ENCODE assay signal across 8 mouse cellular contexts in genomic region chr1:144006542-144006941, GRCm38 (mm10). TPM values are rescaled to one million over a fixed set of nuclear protein-coding genes. Genes with fewer than 3 reads are reported as not detected.
DNase-seq lines count a peak whose midpoint lies in the region; ATAC-seq lines count a peak whose summit lies in the region.

No protein-coding gene starts in this region.

- H3K27me3 ChIP-seq in embryonic facial prominence, embryonic 13.5 days = no peaks in the 10 kb centered on the region
- H3K27me3 ChIP-seq in kidney, embryonic 14.5 days (ENCODE audit: control insufficient read depth, insufficient read depth, low read length) = no peaks in the 10 kb centered on the region
- no peaks in the 10 kb centered on the region for H3K27me3 ChIP-seq in splenic B cell, adult 2 months (ENCODE audit: control insufficient read depth, insufficient read depth, low read length, poor library complexity, severe bottlenecking)

- H3K36me3 ChIP-seq in embryonic facial prominence, embryonic 13.5 days = peaks cover under 1% of the 10 kb centered on the region; the same call in 1 of the 2 replicates
- H3K36me3 ChIP-seq in kidney, embryonic 14.5 days (ENCODE audit: control insufficient read depth, insufficient read depth, low read length) = no peaks in the 10 kb centered on the region; the same call in 1 of the 2 replicates
- peaks cover 1% of the 10 kb centered on the region; the same call in 1 of the 2 replicates for H3K36me3 ChIP-seq in splenic B cell, adult 2 months (ENCODE audit: control insufficient read depth, insufficient read depth, low read length, poor library complexity, severe bottlenecking)

- H3K4me3 ChIP-seq in embryonic facial prominence, embryonic 13.5 days = peak overlapping the region; percentile 28
- H3K4me3 ChIP-seq in kidney, embryonic 14.5 days (ENCODE audit: low read length) = no peak overlapping the region; the same call in 1 of the 2 replicates

- no peak for ATAC-seq in embryonic facial prominence, embryonic 13.5 days (ENCODE audit: insufficient number of reproducible peaks, insufficient read depth, low FRiP score, low TSS enrichment, low read depth)
- peak; percentile 13; the same call in 1 of the 2 replicates for ATAC-seq in kidney, embryonic 14.5 days (ENCODE audit: low FRiP score, low TSS enrichment)

- 0 out of 2 replicates have a peak, but pooled peaks cover 4% of the 10 kb centered on the region for H3K4me1 ChIP-seq in embryonic facial prominence, embryonic 13.5 days
- H3K4me1 ChIP-seq in kidney, embryonic 14.5 days (ENCODE audit: control insufficient read depth, insufficient read depth, low read length) = no peaks in the 10 kb centered on the region

- peak; percentile 87 for DNase-seq in 3T3-L1 (ENCODE audit: low read depth, low spot score)
- DNase-seq in adrenal gland, postnatal 10 days = peak; percentile 79
- peak; percentile 67 to 73 for DNase-seq in heart, adult 9 months (ENCODE audit: low spot score in 2 of 2)
- DNase-seq in liver = peak; percentile 66
- DNase-seq in monocyte, adult 2 months (ENCODE audit: low read depth in 1 of 2, low spot score in 2 of 2) = peak; percentile 71 to 76
- DNase-seq in splenic B cell, adult 2 months (ENCODE audit: low read depth, low spot score) = peak; percentile 91

- no peak overlapping the region for H3K9ac ChIP-seq in embryonic facial prominence, embryonic 13.5 days
- no peak overlapping the region; the same call in 1 of the 2 replicates for H3K9ac ChIP-seq in kidney, embryonic 14.5 days (ENCODE audit: low read depth, low read length)

- H3K9me3 ChIP-seq in embryonic facial prominence, embryonic 13.5 days = no peaks in the 10 kb centered on the region
- no peaks in the 10 kb centered on the region for H3K9me3 ChIP-seq in kidney, embryonic 14.5 days (ENCODE audit: control insufficient read depth, low read length)

- no peak overlapping the region for H3K27ac ChIP-seq in embryonic facial prominence, embryonic 13.5 days
- no peak overlapping the region for H3K27ac ChIP-seq in kidney, embryonic 14.5 days (ENCODE audit: low read depth, low read length)

- peak overlapping the region; percentile 57 for H3K4me2 ChIP-seq in embryonic facial prominence, embryonic 13.5 days
- peak overlapping the region; percentile 33 for H3K4me2 ChIP-seq in kidney, embryonic 14.5 days (replicated peaks; ENCODE audit: low read depth, low read length)

- WGBS in embryonic facial prominence, embryonic 13.5 days = 4% methylated on average over 8 of the region's 8 CpGs
- WGBS in kidney, embryonic 14.5 days = 4% methylated on average over 8 of the region's 8 CpGs

RNA-seq across cellular contexts. Expression of gene Rgs2, which starts 2.6 kb away (rescaled TPM):
- 100 to 1,000 TPM; 254 to 383 TPM for total RNA-seq in adrenal gland, postnatal 10 days (2021)
- polyA plus RNA-seq in embryonic facial prominence, embryonic 13.5 days (2015; fragmentation: Nextera tagmentation; extraction: Ambion mirVana) = 76.3 and 79.1 TPM in 2 replicates
- polyA plus RNA-seq in kidney, embryonic 14.5 days (2014; fragmentation: Nextera tagmentation; extraction: Ambion mirVana) = 26.3 and 31.5 TPM in 2 replicates
